Mouse (Mus musculus): ENCODE measurements at regions not wholly inside any gene's neighbourhood (a gene's known extent, or its start where the extent isn't known, plus 50 kb on each side); places are given as distances from the start of the nearest gene placed in this dataset.

GRCm38 (mm10) chr2:9704266-9704665 lies 176.8 kb upstream of the 4930412O13Rik start:
- TF ChIP-seq MAFK (IDR thresholded peaks at IDR 0.05; ENCODE audit: insufficient read depth, low read depth, low read length): no peak
- TF ChIP-seq ZNF384 (IDR thresholded peaks at IDR 0.05; ENCODE audit: low read depth, low read length): no peak
- no peak for TF ChIP-seq CHD2 (IDR thresholded peaks at IDR 0.05; ENCODE audit: low read depth, low read length)
- TF ChIP-seq ZC3H11A (IDR thresholded peaks at IDR 0.05; ENCODE audit: borderline replicate concordance, low read depth, low read length): no peak
- no peak for TF ChIP-seq HCFC1 (IDR thresholded peaks at IDR 0.05; ENCODE audit: borderline replicate concordance, insufficient read depth, low read length)
